Mouse (Mus musculus) cerebellum, adult 2 months (tissue): ENCODE data around the gene Bbs9.

Experiments used
- CTCF ChIP-seq: fragments of 200-500 bp; IDR thresholded peaks from 2 replicates; pipeline ENCODE4 v1.5.1; 2011; ENCODE audit warnings: low read depth, mild to moderate bottlenecking, control low read depth, low read length, moderate library complexity, borderline replicate concordance; ENCODE audit not compliant: insufficient read depth
- POLR2A ChIP-seq: fragments of 200-500 bp; IDR thresholded peaks from 2 replicates; pipeline ENCODE4 v1.6.1; 2011; ENCODE audit warnings: low read length, control low read depth, borderline replicate concordance; ENCODE audit not compliant: insufficient read depth

DNA sequence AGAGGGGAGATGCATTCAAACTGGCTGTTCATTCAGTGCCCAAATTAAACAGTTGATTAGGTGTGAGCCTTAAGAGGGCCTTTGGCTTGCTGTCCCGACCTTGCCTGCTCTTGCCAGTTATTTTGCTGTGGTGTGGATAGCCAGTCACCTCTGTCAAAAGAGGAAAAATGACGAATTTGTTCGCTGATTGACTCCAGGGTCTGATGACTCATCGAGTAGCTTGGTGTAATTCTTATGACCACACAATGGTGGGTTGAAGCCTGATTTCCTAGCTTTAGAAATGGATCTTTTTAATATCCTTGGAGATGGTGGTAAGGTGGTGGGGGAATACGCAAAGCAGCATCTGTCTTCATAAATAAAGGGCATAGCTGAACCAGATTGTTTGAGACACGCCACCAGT, 304.1 kb downstream of the Bbs9 start:
- TF ChIP-seq POLR2A: no peak
- TF ChIP-seq CTCF: no peak
